Mouse (Mus musculus) MEL (cell line): ENCODE measurements around the gene Dop1b.

ENCODE experiments used
- CTCF ChIP-seq, 3 experiments: IDR thresholded peaks in 2 of 3; conservative IDR thresholded peaks in 1 of 3; 2 replicates each; pipeline ENCODE4 v1.5.1; 2011 to 2012; ENCODE audit warnings: low read length in 3 of 3, low read depth in 2 of 3, mild to moderate bottlenecking in 2 of 3, improper control_type of control experiment in 1 of 3, inconsistent platforms in 1 of 3, mixed read lengths in 1 of 3, moderate library complexity in 1 of 3; ENCODE audit not compliant: control insufficient read depth in 1 of 3, insufficient read depth in 1 of 3, poor library complexity in 1 of 3, severe bottlenecking in 1 of 3
- EP300 ChIP-seq, 2 experiments: IDR thresholded peaks; 2 replicates each; pipeline ENCODE4 v1.6.1; 2011; ENCODE audit warnings: improper control_type of control experiment in 2 of 2, low read length in 2 of 2, low read depth in 1 of 2, mild to moderate bottlenecking in 1 of 2
- GATA1 ChIP-seq: IDR thresholded peaks from 2 replicates; pipeline ENCODE4 v1.6.1; 2011; ENCODE audit warnings: low read depth, low read length, improper control_type of control experiment
- HCFC1 ChIP-seq: IDR thresholded peaks from 2 replicates; pipeline ENCODE4 v1.6.1; 2012; ENCODE audit warnings: low read depth, mild to moderate bottlenecking, inconsistent platforms, low read length, improper control_type of control experiment, moderate library complexity
- JUND ChIP-seq: IDR thresholded peaks from 2 replicates; pipeline ENCODE4 v1.6.1; 2011; ENCODE audit warnings: low read depth, mild to moderate bottlenecking, improper control_type of control experiment, low read length
- POLR2A ChIP-seq, 2 experiments: IDR thresholded peaks; 2 replicates each; pipeline ENCODE4 v1.6.1; 2011 to 2012; ENCODE audit warnings: low read length in 2 of 2, mild to moderate bottlenecking in 2 of 2, control low read depth in 1 of 2, improper control_type of control experiment in 1 of 2, low read depth in 1 of 2, moderate library complexity in 1 of 2; ENCODE audit not compliant: control insufficient read depth in 1 of 2, insufficient read depth in 1 of 2, poor library complexity in 1 of 2
- SMC3 ChIP-seq: IDR thresholded peaks from 2 replicates; pipeline ENCODE4 v1.6.1; 2011; ENCODE audit warnings: low read depth, low read length, improper control_type of control experiment
- TAL1 ChIP-seq: IDR thresholded peaks from 2 replicates; pipeline ENCODE4 v1.6.1; 2012; ENCODE audit warnings: mild to moderate bottlenecking, inconsistent platforms, low read length, moderate library complexity, mixed read lengths

GRCm38 (mm10) chr16:93764597-93764996 lies 52.9 kb downstream of the Dop1b start:
- no peak for TF ChIP-seq CTCF (IDR thresholded peaks at IDR 0.05 in 2 of 3, conservative IDR thresholded peaks at IDR 0.05 in 1 of 3; ENCODE audit: control insufficient read depth in 1 of 3, insufficient read depth in 1 of 3, low read depth in 2 of 3, low read length in 3 of 3, poor library complexity in 1 of 3, severe bottlenecking in 1 of 3)
- no peak for TF ChIP-seq POLR2A (IDR thresholded peaks at IDR 0.05; ENCODE audit: control insufficient read depth in 1 of 2, insufficient read depth in 1 of 2, low read depth in 1 of 2, low read length in 2 of 2, poor library complexity in 1 of 2)
- no peak for TF ChIP-seq SMC3
- TF ChIP-seq EP300 (IDR thresholded peaks at IDR 0.05; ENCODE audit: low read depth in 1 of 2, low read length in 2 of 2), result no peak
- TF ChIP-seq GATA1, result no peak
- TF ChIP-seq TAL1, result no peak
- no peak for TF ChIP-seq HCFC1
- TF ChIP-seq JUND, result no peak
